Mouse (Mus musculus) adipocyte (in vitro differentiated cells): Measurements from ENCODE around the gene Cdh4.
A peak's percentile ranks its signal among the peaks of the same experiment; 100 is the strongest.

Source experiments
- DNase-seq: peaks from one replicate; pipeline ENCODE4 v3.0.0-alpha.2; 2016; ENCODE audit warnings: low spot score

Gene Cdh4

DNA sequence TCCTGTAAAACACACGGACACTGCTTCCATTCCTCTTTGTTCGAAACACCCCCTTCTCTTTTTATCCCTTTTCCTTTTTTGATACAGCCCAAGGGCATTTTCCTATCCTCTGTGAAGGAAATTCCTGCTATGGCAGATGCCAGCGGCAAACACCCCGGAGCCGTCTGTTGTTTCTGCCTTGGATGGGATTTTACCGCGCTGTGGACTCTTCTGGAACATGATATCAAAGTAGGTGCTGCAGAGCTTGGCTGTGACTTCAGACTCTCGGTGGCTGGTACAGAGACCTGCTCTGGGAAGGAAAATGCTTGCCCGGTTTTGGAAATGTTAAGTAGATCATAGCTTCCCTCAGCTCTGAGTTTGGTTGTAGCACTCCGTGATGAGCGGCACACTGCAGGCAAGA lies 156.7 kb downstream of the Cdh4 start:
- no peak for DNase-seq

DNA sequence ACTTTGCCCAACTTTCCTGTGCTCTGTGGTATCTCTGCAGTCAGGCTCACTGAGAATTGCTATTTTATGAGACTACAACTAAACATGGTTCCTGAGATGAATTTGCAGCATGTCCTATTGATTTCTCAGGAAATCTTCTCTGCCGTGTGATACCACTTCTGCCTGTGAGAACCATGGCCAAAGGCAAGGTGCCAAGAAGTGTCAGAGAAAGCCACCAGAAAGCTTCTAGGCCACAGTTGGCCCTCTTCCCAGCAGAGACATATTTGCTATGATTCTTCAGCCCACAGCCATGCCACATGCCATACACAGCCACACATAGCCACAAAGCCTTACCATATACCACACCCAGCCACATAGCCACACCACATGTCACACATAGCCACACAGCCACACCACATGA lies 157.7 kb downstream of the Cdh4 start:
- no peak for DNase-seq

DNA sequence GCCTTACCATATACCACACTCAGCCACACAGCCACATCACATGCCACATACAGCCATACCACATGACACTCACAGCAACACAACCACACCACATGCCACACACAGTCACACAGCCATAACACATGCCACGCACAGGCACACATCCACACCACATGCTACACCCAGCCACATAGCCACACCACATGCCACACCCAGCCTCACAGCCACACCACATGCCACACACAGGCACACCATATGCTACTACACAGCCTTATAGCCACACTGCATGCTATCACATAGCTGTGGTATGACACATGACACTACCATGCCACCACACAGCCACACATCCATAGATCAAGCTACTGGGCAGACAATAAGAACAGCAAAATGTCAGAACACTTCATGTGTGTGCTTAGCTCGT lies 158.1 kb downstream of the Cdh4 start:
- no peak for DNase-seq

DNA sequence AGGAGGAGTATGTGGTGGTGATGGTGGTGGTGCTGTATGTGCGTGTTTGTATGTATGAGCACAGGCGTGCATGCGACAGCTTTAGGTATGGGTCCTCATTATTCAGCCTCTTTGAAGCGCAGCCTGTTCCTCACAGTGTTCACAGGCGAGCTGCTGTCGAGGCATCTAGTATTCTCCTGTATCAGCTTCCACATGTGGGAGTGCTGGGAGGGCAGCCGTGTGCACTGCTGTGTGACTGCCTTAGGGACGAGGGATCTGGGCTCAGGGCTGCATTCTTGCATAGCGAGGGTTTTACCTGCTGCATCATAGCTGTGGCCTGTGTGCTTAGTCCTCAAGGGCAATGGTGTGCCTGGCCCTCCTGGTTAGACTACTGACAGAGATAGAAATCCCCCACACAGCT lies 158.9 kb downstream of the Cdh4 start:
- DNase-seq: no peak

- DNase-seq: no peak
Observed at GRCm38 (mm10) chr2:179604746-179605145, 162.5 kb downstream of the Cdh4 start.

- no peak for DNase-seq
Observed at GRCm38 (mm10) chr2:179605255-179605654, 163.0 kb downstream of the Cdh4 start.

DNA sequence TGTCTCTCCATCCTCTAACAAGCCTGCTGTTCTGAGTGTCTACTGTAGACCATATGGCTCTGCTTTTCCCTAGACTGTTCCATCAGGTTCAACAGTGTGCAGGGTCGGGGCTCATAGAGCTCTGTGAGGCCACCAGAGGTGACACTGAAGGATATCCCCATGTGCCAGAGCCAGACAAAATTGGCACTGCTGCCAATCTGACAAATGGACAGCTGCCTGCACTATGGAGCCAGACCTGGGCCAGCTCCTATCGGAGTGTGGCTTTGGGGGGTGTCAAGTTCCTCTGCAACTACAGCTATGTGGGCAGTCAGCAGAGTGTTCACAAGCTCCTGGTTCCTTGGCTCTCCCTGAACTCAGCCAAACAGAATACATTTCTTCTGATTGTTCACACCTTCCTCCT lies 164.1 kb downstream of the Cdh4 start:
- DNase-seq: no peak

DNA sequence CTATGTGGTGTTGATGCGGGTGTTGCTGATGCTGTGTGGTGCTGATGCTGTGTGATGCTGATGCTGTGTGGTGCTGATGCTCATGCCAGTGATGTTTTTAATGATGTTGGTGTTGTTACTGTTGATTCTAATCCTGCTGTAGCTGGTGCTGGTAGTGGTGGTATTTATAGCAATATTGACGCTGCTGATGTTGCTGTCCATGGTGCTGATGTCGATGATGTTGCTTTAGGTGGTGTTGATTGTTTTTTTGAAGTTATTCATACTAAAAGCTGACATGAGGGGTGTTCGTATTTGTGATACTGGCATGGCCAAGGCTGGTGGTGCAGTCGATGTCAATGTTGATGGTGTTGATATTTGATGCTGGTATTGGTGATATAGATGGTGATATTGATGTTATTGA lies 173.7 kb downstream of the Cdh4 start:
- peak; percentile 5 for DNase-seq

DNA sequence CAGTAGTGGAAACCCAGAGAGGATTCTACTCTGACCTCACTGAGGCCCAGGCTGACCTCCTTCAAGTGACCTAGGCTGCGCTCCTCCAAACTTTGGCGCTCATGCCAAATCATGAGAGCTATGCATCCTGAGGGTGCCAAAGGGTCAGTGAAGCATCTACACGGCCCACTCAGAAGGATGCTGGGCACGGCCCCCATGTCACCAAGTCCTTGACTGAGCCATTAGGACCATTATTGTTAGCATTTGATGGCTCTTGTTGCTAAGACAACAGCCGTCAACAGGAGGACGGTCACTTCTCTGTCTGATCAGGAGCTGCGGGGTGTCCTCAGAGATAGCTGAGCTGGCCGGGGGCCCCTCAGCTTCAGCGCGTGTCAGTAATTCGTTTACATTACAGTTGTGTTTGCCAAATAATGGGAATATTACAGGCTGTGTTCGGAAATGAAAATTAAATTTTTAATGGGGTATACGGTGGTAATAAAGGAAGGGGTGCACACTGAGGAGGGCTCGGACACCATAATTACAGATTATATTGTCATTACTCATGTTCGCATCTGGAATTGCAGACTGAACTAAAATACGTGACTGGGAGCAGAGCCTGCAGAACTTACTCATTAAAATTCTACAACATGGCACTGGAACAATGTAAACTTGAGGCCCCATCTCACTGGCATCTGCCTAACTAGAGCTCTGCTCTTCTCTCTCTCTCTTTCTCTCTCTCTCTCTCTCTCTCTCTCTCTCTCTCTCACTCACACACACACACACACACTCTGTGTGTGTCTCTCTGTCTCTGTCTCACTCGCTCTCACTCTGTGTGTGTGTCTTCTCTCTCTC lies 181.6 kb downstream of the Cdh4 start:
- no peak for DNase-seq

GRCm38 (mm10) chr2:179627563-179627962 lies 185.3 kb downstream of the Cdh4 start:
- DNase-seq: no peak

- DNase-seq: no peak
Observed at GRCm38 (mm10) chr2:179630720-179631119, 188.5 kb downstream of the Cdh4 start.

- no peak for DNase-seq
Observed at GRCm38 (mm10) chr2:179640576-179641301, 198.5 kb downstream of the Cdh4 start.

GRCm38 (mm10) chr2:179648573-179649263 lies 206.5 kb downstream of the Cdh4 start:
- DNase-seq: no peak

DNA sequence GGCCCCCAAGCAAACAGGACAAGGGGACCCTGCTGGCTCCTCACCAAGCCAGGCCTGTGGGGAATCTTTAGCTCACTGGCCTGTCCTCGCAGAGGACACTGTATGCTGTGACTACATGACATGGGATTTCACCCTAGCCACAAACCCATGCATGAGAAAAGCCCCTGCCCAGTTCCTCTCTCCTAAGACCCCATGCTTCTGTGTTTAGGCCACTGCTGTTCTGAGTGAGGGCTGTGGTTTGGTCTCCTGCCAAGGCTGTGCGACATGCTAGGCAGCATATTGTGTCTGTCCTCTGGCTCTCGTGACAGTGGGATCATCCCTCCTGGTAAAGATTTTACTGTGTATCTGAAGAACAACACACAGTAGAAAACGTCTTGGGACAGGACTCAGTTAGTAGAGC lies 207.1 kb downstream of the Cdh4 start:
- no peak for DNase-seq

GRCm38 (mm10) chr2:179650168-179650567 lies 207.9 kb downstream of the Cdh4 start:
- DNase-seq: no peak

DNA sequence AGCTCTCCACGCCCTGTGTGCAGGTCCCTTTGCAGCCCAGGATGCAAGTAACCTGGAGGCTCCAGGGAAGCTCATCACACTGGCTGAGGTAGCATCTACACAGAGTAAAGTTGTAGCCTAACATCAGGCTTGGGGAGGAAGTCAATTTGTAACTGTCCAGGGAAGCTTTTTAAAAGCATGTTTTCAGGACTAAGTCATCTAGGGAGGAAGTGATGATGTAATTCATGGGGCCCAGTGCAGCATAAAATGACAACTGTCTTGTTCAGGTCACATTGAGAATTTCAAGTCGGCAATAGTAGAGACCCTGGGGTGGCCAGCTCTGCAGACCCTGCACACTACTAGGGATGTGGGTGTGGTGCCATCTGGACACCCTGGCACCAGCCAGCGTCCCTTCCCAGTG lies 213.3 kb downstream of the Cdh4 start:
- DNase-seq: no peak

DNA sequence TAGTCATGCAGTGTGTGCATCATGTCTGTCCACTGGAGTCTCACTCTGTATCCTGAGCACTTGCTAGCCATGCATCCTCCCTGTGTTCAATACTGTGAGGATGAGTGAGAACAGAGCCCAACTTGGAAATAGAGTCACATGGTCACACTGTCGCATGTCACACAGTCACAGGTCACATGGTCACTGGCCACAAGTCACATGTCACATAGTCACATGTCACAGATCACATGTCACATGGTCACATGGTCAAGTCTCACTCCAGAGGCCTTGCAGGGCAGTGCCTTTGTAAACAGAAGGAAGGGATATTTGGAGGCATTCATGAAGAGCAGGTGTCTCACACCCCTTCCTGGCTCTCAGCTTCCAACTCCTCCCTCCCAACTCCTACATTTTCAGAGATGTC lies 217.0 kb downstream of the Cdh4 start:
- DNase-seq: no peak

GRCm38 (mm10) chr2:179661998-179662714 lies 219.9 kb downstream of the Cdh4 start:
- DNase-seq: no peak

GRCm38 (mm10) chr2:179662739-179663138 lies 220.5 kb downstream of the Cdh4 start:
- no peak for DNase-seq

- no peak for DNase-seq
Observed at GRCm38 (mm10) chr2:179663652-179664051, 221.4 kb downstream of the Cdh4 start.

DNA sequence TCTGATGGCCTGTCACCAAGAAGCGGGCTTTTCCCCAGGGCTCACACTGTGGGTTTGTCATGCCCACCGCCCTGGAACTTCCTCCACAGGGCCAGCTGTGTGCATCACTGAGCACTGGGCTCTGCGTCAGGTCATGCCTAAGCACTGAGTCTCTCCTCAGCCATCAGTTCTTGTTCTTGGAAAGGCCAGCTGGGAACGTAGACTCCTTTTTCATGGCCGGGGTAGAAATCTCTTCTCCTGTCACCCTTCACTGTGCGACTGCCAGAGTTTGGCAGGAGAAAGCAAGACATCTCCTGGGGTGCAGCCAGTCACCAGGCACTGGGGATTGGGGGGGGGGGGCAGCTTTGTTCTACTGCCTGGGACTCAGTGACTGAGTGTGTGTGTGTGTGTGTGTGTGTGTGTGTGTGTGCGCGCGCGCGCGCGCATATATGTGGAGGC lies 222.0 kb downstream of the Cdh4 start:
- no peak for DNase-seq

DNA sequence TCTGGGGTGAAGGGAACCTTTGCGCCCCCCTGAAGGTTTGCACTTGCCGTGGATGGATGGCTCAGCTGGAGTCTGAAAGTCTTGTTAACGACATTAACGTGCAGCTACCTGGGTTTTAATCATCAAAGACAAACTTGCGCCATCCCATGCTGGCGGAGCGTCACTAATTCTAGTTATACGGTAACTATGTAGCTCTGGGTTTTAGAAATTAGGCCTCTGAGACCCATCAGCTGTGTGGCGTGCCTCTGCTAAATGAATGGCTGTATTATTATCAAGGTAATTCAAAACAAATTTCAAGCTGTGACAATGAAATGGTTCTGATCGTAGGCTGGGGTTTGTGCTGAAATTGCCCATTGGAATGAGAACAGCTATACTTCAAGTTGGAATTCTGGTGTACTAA lies 228.5 kb downstream of the Cdh4 start:
- no peak for DNase-seq
